Mouse (Mus musculus) cortical plate, adult 2 months (tissue): ENCODE data around the gene Clca1. TPM values are rescaled to one million over a fixed set of nuclear protein-coding genes. Genes with fewer than 3 reads are reported as not detected.
"Not testable (repeated sequence)": the region's sequence is repeated elsewhere in the genome, so short reads cannot be mapped to it uniquely, and the experiment has no call there.

Experiments used
- H3K27ac ChIP-seq: fragments of 200-500 bp; 2 replicates; pipeline ENCODE4 v1.5.1; 2012; ENCODE audit warnings: low read length, control low read depth, inconsistent platforms; ENCODE audit not compliant: insufficient read depth
- H3K4me1 ChIP-seq: fragments of 200-500 bp; 2 replicates; pipeline ENCODE4 v1.6.1; 2011; ENCODE audit warnings: low read length; ENCODE audit not compliant: control insufficient read depth, insufficient read depth
- H3K4me3 ChIP-seq: fragments of 200-500 bp; 2 replicates; pipeline ENCODE4 v1.5.1; 2011; ENCODE audit warnings: mild to moderate bottlenecking, low read length, control low read depth; ENCODE audit not compliant: insufficient read depth
- CTCF ChIP-seq: fragments of 200-500 bp; IDR thresholded peaks from 2 replicates; pipeline ENCODE4 v1.5.1; 2011; ENCODE audit warnings: mild to moderate bottlenecking, control low read depth, low read length; ENCODE audit not compliant: insufficient read depth; ENCODE audit errors: extremely low read depth
- POLR2A ChIP-seq: fragments of 200-500 bp; IDR thresholded peaks from 2 replicates; pipeline ENCODE4 v1.6.1; 2011; ENCODE audit warnings: mild to moderate bottlenecking, low read length, control low read depth; ENCODE audit not compliant: insufficient read depth; ENCODE audit errors: extremely low read depth
- polyA plus RNA-seq: library from polyadenylated mRNA; depleted of rRNA; stranded (reverse); fragments of >200 nt; gene quantifications from 2 replicates; pipeline ENCODE4 v1.2.3, GENCODE M21; 2012; rRNA removed

The Clca1 gene
- polyA plus RNA-seq = not detected in 2 replicates

DNA sequence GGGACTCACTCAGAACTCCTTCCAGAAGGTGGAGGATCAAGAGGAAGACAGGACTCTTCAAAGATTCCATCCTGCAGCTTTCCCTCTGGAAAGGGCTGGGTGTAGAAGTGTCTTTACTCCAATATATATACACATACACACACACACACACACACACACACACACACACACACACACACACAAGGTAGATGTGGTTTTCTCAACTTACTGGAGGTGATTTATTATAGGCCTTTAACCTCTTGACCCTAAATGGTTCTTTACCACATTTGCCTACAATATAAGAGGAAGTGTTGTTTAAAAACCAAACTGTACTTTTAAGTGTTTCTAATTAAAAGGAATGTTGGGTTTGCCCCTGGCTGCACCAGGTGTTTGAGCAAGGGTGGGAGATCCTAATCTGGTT lies at the start of gene Clca1:
Gene Clca1 (minus strand): TSS at position 101 of the 400 bp plus-strand sequence.
- Histone ChIP-seq H3K4me1 (no peaks in the 10 kb centered on the region), H3K27ac (no peak within 1 kb of the TSS), H3K4me3 (no peak within 1 kb of the TSS)
- TF ChIP-seq POLR2A = no peak
- TF ChIP-seq CTCF = no peak

DNA sequence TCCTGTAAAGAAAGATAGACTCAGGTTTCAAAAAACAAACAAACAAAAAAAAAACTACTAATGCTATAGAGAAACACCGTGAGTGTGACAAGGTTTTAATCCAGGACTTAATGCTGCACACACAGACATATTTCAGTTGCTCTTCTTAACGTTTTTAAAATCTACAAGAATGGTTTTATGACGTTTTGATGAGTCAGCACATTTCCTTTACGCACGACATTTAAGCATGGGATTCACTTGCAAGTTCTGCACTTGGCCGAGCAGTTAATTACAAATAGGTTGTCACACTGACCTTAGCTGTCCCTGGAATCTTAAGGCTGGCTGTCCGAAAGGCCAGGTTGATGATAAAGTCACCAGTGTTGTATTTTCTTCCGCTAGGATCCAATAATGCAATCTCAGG lies 48.3 kb upstream of the Clca1 start:
- TF ChIP-seq POLR2A (no peak), CTCF (no peak)
- Histone ChIP-seq H3K27ac (no peak overlapping the region), H3K4me1 (no peaks in the 10 kb centered on the region), H3K4me3 (no peak overlapping the region)

- no peak overlapping the region for H3K4me3 ChIP-seq
- TF ChIP-seq CTCF (no peak), POLR2A (no peak)
- no peak overlapping the region for H3K27ac ChIP-seq
- H3K4me1 ChIP-seq = no peaks in the 10 kb centered on the region
Observed at GRCm38 (mm10) chr3:145078405-145078804, 45.8 kb upstream of the Clca1 start.

DNA sequence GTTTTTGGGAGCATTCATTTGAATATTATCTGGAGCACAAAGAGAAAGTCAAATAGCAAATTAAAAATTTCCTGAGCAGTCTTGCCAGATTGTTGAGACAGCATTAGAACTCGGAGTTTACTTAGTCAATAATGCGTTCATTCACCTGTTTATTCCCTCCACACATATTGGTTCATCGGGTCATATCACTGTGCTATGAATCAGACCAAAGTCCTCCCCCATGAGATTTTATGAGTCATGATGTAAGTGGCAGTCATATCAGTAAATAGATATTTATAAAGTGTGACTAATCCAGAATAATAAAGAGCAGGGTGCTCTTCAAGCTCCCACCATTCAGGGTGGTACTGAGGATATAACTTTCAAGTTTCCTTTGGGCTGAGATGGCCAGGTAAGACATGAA lies 39.8 kb upstream of the Clca1 start:
- H3K4me1 ChIP-seq = no peaks in the 10 kb centered on the region
- no peak overlapping the region for H3K4me3 ChIP-seq
- TF ChIP-seq POLR2A (no peak), CTCF (no peak)
- H3K27ac ChIP-seq = no peak overlapping the region

DNA sequence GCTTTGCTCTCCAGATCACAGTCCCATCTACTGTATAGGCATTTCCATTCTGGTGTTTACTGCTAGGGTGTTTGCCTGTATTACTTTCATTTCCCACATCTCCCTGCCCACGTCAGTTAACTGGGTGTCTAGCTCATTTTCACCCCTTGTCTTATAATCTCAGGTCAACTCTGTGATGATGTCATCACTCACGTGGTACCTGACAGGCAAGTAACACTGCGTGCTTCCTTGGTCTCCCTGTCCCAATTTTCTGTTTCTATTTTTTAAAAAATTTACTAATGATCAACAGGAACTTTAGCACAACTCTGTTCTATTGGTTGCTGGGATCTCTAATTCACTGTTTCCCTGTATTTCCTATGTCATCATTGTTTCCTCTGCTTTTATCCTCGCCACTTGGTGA lies 36.4 kb upstream of the Clca1 start:
- no peaks in the 10 kb centered on the region for H3K4me1 ChIP-seq
- H3K27ac ChIP-seq = no peak overlapping the region
- no peak overlapping the region for H3K4me3 ChIP-seq
- TF ChIP-seq CTCF = no peak
- TF ChIP-seq POLR2A = no peak

DNA sequence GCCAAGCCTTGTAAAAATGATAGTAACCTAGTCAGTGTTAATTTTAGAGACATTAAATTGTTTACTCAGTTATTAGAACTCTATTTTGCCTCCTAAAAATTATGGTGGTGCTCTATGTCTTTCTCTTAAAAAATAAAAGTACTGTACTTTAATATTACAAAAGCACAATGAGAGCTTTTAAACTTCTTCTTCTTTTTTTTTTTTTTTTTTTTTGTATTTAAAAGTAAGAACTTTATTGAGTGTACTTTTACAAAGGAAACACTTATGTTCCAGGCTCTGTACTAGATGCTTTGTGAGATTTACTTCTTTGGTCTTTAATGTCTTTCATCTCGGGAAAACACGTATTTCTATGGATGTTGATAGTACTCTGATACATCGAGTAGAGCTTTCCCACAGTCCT lies 22.6 kb upstream of the Clca1 start:
- H3K27ac ChIP-seq, H3K4me3 ChIP-seq, H3K4me1 ChIP-seq: not testable (repeated sequence)

DNA sequence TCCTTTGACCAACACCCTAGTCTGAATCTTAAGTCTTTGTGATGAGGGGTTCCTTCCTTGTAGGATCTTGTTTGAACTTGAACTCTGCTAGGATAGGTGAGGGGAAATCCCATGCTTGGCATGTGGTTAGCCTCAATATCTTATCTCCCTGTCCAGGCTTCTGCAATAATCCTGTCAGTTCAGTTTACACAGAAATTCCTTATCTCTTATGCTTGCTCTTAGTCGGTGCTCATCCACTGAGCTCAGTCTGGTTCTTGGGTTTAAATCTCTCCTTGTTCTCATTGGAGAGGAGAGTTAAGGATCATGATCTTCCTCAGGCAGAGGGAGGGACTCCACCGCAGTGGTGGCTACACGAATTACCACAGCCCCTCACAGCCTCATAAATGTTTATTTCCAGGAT lies 17.2 kb upstream of the Clca1 start:
- no peak overlapping the region for H3K4me3 ChIP-seq
- no peak overlapping the region for H3K27ac ChIP-seq
- H3K4me1 ChIP-seq = no peaks in the 10 kb centered on the region
- TF ChIP-seq CTCF (no peak), POLR2A (no peak)

DNA sequence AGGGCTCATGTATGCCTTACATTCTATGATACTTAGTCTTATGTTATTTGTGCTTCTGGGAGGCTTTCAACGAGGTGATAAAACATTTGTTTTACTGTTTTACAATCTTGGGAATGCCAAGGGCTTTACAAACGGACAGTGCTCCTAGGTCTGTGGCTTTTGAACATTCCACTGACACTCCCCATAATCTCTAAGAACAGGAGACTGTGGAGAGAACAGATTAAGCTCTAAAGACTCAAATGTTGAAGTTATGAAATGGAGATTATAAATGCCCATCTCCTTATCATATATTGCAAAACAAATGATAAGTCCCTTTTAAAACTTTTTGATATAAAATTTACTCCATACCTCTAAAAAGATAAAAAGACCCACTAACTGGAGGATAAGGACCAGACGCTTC lies 6.2 kb upstream of the Clca1 start:
- H3K4me1 ChIP-seq = no peaks in the 10 kb centered on the region
- no peak for TF ChIP-seq POLR2A
- no peak for TF ChIP-seq CTCF
- H3K27ac ChIP-seq = no peak overlapping the region
- no peak overlapping the region for H3K4me3 ChIP-seq

DNA sequence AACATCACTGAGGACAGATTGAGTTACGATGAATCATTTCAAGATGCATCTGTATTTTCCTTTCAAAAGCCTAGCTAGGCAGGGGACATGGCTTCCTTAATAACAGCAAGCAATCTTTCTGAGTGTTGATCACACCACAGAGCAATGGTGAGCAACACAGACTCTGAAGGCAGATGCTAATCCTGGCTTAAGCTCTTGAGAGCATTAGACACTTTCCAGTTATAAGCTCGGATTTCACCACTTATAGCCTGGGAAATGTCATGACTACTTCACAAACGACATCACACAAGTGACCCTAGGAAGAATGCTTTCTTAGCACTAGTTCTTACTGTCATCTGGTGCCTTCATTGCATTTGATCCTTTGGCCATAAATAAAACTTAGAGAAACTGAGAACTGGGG lies 4.5 kb downstream of the Clca1 start:
- H3K27ac ChIP-seq = no peak overlapping the region

GRCm38 (mm10) chr3:145026750-145027149 lies 5.8 kb downstream of the Clca1 start:
- H3K4me3 ChIP-seq = no peak overlapping the region
- H3K4me1 ChIP-seq = no peaks in the 10 kb centered on the region
- no peak for TF ChIP-seq POLR2A
- TF ChIP-seq CTCF = peak; percentile 86
- no peak overlapping the region for H3K27ac ChIP-seq

More for the DNA sequence above, 4.5 kb downstream of the Clca1 start:
- Histone ChIP-seq H3K4me1 (no peaks in the 10 kb centered on the region), H3K4me3 (no peak overlapping the region)
- TF ChIP-seq POLR2A (no peak), CTCF (no peak)

GRCm38 (mm10) chr3:145017807-145018206 lies 14.8 kb downstream of the Clca1 start:
- Histone ChIP-seq H3K27ac (no peak overlapping the region), H3K4me3 (no peak overlapping the region), H3K4me1 (no peaks in the 10 kb centered on the region)
- no peak for TF ChIP-seq POLR2A
- TF ChIP-seq CTCF = no peak
